Mouse (Mus musculus): ENCODE data around the gene Ccnf.

DNA sequence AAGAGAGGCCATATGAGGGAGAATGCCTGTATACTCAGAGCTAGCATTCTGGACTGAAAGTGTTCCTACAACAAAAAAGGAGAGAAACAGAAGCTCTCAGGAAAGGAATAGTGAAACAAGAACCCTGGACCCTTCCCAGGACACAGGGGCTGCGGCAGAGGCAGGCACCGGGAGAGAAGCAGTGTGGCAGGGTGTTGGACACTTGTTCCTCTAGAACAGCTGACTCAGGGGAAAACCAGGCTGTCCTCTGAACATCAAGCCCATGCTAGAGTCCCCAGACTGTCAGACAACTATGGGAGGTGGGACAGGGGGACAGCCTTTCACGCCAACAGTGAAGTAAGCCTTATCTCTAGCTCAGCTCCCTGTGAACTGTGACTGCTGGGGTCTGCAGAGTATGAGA lies 40.7 kb downstream of the Ccnf start:
- no peak for TF ChIP-seq GATA1 (IDR thresholded peaks at IDR 0.05; ENCODE audit: borderline replicate concordance, low read length)
- TF ChIP-seq CTCF (IDR thresholded peaks at IDR 0.05; ENCODE audit: low read depth, low read length) = no peak
- no peak for TF ChIP-seq TAL1 (conservative IDR thresholded peaks at IDR 0.05; ENCODE audit: low read depth, low read length)
- TF ChIP-seq POLR2AphosphoS5 (IDR thresholded peaks at IDR 0.05; ENCODE audit: insufficient replicate concordance, low read depth, low read length) = no peak

All from G1E (cell line).